Mouse (Mus musculus) monocyte, adult 2 months (primary cell): Measurements from ENCODE around the gene Shld1.

Experiments used
- DNase-seq, 2 experiments: peaks; one replicate each; pipeline ENCODE4 v3.0.0; 2022; ENCODE audit warnings: low spot score in 2 of 2, low read depth in 1 of 2

Gene Shld1

DNA sequence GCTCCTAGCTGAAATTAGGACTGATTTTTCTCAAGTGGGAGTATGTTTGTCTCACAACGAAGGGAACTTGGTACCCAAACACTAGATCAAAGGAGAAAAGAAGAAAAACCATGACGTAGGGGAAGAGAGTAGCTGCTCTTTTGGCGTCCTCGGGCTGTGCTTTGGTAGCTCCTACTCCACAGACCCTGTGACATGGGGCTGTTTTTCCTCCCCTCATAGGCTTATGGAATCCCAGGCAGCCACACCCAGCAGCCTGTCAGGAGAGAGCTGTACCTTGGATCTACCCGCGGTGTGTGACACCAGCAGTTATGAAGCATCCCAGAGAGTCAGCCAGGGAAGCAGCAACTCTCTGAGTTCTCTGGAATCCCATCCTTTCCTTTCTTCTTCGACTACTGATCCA is 5.0 kb downstream of the Shld1 start:
- no peak for DNase-seq

- no peak for DNase-seq
These were observed 5.6 kb downstream of the Shld1 start for GRCm38 (mm10) chr2:132692320-132692719.

DNA sequence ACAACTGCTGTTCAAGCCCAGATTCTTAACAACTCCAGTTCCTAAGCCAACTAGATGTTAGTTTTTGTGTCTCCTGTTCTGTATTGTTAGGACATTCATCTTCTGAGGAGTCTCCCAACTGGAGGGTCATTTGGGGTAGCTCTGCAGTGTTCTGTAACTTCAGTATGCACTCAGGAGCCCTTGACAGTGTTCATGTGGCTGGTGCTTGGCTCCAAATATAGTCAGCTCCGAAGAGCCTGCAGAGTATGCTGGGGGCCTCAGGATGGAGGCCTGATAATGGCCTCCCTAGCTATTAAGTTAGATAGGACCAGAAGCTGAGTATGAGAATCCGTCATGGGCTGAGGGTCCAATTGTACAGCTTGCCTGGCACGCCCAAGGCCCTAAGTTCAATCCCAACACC is 7.2 kb downstream of the Shld1 start:
- DNase-seq = no peak

- DNase-seq = peak in 1 of 2 experiments; percentile 19
These were observed 8.8 kb downstream of the Shld1 start for GRCm38 (mm10) chr2:132695358-132696093.

- DNase-seq = no peak
These were observed 9.8 kb downstream of the Shld1 start for GRCm38 (mm10) chr2:132696519-132696918.

GRCm38 (mm10) chr2:132697256-132697655 is 10.5 kb downstream of the Shld1 start:
- no peak for DNase-seq

DNA sequence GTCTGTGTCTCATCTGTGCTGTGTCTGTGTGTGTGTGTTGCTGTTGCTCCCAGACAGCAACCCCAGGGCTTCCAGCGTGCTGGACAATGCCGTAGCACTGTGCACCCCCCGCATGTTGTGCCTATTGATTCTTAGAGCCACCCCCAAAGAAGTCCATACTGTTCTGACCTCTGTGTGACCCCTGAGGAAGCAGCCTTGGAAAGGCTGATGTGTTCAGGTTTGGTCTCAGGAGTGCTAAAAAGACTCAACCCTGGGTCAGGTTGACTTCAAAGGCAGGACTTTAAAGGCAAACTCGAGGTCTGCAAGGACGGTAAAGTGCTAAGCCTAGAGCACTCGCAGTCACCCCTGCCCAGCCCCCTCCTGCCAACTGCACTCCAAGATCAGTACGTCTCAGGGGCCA is 11.0 kb downstream of the Shld1 start:
- DNase-seq = no peak

DNA sequence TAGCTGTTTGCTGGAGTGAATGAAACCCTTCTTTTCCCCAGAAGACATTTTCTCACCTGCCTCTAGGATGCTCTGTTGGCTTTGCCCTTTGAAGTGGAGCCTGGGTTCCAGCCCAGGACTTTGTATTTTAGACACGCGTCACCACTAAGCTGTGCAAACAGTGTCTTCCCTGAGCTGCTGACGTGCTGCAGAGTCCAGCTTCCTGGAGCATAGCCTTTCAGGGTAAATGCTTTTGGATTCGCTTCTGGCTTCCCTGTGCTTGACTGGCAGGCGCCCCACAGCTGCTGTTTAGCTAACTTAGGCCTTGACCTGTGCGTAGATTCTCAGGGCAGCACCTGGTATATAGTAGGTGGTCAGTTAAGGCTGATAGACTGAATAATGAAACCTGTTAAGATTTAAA is 11.7 kb downstream of the Shld1 start:
- DNase-seq = no peak

GRCm38 (mm10) chr2:132700921-132701320 is 14.2 kb downstream of the Shld1 start:
- no peak for DNase-seq

- DNase-seq = peak in 1 of 2 experiments; percentile 44
These were observed 14.7 kb downstream of the Shld1 start for GRCm38 (mm10) chr2:132701451-132701886.

GRCm38 (mm10) chr2:132705251-132705992 is 18.7 kb downstream of the Shld1 start:
- DNase-seq = no peak

DNA sequence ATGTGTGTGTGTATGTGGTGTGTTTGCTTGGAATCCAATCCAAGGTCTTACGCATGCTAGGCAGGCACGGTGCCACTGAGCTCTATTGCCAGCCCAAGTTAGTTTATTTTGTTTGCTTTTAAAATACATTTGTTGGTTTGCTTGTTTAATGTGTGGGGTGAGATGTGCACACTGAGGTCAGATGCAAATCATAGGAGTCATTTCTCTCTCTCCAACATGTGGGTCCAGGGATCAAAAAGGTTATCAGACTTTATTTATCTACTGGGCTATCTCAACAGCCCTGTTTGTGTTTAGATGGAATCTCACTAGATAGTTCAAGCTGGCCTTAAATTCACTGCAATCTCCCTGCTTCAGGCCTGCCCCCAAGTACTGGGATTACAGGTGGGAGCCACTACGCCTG is 19.6 kb downstream of the Shld1 start:
- no peak for DNase-seq

DNA sequence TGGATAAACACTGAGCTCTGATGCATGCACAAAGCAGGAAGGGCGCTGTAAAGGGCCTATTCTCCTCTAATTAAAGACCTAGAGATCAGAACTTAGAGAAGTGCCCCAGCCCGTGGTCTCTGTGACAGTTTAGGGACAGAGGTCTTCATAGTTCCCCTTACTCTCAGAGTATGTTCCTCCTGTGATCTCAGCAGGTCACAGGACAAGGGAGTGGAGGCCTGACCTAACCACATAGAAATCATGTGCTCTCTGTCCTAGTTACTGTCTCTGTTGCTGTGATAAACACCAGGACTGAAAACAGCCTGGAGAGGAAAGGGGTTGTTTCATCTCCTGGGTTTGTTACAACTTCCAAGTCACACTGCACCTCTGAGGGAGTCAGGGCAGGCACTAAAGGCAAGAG is 23.8 kb downstream of the Shld1 start:
- DNase-seq = no peak

GRCm38 (mm10) chr2:132712061-132712460 is 25.3 kb downstream of the Shld1 start:
- no peak for DNase-seq

DNA sequence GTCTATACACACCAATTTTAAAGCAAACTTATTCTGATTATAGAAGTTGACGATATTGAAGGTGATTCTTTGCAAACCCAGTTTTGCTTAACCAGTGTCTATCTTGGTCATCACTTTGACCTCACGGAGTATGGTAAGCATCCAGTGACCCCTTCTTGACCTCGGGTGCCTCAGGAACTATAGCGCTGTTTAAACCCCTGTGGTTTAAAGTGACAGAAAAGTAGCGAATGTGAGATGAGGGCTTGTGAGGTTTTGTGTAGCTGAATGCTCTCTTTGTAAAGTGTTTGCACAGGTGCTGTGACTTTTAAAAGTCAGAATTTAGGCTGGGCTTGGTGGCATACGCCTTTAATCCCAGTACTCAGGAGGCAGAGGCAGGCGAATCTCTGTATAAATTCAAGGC is 27.8 kb downstream of the Shld1 start:
- DNase-seq = no peak

GRCm38 (mm10) chr2:132714946-132715345 is 28.2 kb downstream of the Shld1 start:
- DNase-seq = no peak

GRCm38 (mm10) chr2:132715421-132716070 is 28.8 kb downstream of the Shld1 start:
- no peak for DNase-seq

DNA sequence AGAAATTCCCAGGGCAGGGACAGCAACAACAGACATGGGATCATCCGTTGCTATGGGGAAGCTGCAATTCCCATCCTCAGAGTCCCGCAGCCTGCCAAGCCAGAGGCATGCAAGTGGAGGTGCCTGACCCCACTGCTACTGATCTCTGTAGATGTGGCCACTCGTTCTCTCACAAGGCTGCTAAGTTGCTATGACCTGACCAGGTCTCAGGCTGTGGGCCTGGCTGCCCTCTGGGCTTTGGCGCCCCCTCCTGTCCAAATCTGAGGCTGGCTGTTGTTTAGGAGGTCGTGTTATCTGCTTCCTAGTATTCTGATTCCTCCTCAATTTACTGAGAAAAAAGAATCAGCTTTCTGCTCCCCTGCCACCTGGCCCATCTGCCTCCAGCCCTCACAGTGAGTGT is 29.4 kb downstream of the Shld1 start:
- DNase-seq = peak in 1 of 2 experiments; percentile 28

DNA sequence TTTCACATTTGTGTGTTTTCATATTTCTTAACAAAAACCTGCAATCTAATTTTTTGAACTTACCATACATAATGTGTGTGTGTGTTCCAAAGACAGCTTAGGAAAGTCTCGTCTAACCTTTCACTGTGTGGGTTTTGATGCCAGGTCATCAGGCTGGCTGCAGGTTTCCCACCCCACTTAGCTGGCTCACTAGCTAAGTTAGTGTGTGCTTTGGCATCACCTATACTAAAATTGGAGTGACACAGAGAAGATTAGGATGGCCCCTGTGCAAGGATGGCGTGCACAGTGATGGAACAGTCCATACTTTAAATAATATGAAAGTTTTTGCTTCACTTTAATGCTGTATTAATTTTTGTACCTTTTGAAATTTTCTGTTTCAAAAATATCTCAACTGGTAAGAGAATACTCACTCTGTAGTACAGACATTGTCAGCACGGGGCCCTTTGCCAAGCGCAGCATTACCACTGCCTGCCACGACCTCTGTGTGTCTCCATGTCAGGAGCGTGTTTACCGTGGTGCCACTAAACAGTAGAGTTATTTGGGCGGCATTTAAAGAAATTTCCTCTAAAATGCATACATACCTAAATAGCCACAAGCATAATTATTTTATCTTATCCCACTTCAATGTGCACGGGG is 30.3 kb downstream of the Shld1 start:
- DNase-seq = no peak

DNA sequence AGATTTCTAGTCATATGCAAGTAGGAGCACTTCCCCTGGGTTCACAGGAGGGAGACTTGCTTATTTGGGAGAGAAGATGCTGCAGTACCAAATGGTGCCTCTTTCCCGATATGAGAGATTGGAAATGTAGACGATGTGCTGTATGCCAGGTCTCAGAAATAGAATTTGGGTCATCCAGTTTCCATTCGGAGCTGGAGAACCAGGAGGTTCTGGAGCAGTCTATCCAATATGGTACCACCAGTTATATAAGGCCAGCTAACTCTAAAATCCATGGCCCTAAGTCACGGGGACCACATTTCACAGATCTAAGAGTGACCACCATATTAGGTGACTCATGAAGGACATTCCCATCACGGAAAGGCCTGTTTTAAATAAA is 30.8 kb downstream of the Shld1 start:
- DNase-seq = no peak

DNA sequence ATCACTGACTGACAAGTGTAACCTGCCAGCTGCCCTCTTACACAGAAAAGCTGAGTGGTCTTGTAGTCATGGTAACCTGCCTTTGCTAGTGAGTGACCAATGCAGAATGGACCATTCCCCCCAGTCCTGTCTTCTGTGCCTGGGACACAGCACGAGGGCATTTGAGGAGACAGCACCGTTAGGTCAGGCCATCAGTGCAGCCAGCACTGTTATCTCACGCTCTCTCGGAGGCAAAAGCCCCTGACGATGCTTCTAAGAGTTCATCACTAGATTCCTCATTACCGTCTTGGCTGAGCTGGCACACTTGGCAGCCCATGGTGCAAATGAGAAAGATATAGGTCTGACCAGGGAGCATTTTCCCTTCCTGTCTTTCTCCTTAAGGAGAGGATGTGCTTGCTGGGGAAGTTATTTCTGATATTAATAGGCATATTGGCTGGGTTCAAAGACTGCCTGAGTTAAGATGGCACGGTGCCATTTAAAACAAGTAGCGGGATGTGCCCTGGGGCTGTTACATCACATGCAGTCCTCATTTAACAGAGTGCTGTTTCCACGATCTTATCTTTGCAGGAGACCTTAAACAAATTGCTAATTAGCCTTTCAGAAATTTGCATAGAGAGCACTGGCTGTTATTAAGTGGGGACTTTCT is 34.3 kb downstream of the Shld1 start:
- DNase-seq = no peak
